Mouse (Mus musculus) spleen, postnatal 10 days (tissue): ENCODE measurements around the gene Pknox2.

Experiments
- DNase-seq, 2 experiments: peaks; one replicate each; pipeline ENCODE4 v3.0.0; 2021 to 2022; ENCODE audit warnings: low spot score in 2 of 2

Pknox2 gene

DNA sequence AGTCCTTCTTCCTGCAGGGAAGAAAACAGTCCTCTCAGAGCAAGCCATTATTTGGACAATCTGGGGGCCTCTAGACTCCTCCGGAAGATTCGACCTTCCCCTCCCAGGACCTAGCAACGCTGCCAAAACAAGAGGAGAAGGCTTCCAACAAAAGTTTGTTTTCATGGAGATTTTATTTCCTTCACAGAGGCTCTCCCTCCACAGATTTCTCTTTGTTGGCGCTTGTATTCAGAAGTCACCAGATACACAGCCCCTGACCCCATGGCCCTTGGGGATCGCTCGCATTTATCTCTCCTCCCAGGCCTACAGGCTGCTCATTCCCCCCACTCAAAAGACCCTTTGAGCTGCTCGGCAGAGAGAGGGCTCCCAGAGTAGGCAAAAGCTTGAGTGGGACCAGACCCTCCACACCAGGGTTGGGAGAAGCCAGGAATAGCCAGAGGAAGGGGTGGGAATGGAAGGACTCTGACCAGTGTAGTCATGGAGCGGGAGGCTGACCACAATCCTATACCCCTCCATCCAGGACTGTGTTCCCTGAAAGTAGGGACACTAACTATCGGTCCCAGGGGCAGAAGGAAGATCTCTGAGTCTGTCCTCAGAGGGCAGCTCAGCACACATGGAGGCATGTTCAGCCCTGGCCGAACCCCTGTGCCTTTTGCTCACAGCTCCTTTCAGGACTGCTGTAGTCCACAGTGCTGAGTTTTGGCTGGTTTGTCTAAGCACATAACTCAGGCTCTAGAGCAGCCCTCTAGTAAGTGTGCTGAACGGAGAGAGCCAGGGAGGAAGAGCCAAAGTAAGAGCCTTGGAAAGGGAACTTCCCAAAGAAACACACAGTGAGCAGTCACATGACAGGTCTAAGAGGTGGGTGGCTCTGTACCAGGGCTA is 45.9 kb downstream of the Pknox2 start:
- no peak for DNase-seq

DNA sequence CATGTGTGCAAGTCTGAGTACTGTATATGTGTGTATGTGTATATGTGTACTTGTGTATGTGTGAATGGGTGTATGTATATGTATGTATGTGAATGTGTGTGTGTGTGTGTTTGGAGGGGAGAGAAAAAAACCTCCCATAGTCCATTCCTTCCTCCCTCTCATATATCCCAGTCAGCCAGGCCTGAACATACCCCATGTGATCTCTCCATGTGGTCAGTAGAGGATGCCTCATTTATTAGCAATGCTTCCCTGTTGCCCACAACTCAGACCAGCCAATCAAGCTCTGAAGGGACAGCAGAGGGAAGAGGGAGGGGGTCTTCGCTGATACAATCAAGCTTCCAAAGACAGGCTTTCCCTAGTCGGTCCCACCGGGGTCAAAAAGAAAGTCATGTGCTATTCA is 47.6 kb downstream of the Pknox2 start:
- no peak for DNase-seq

DNA sequence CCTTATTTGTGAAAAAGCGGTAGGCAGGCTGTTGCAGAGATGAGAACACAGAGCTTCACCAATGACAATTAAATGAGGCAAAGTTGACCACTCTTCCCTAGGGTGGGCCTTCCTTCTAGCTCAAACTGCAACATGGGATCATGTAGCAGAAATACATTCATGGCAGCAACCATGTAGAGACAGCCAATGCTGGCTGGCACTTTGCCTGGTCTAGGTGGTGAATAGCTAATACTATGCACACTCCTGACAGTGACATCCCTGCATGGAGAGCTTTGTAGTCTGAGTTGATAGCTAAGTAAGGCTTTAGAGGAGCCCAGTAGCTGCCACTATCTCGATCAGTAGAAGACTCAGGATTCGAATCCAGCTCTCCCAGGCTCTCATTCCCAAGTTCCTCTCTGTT is 48.6 kb downstream of the Pknox2 start:
- DNase-seq, result no peak

DNA sequence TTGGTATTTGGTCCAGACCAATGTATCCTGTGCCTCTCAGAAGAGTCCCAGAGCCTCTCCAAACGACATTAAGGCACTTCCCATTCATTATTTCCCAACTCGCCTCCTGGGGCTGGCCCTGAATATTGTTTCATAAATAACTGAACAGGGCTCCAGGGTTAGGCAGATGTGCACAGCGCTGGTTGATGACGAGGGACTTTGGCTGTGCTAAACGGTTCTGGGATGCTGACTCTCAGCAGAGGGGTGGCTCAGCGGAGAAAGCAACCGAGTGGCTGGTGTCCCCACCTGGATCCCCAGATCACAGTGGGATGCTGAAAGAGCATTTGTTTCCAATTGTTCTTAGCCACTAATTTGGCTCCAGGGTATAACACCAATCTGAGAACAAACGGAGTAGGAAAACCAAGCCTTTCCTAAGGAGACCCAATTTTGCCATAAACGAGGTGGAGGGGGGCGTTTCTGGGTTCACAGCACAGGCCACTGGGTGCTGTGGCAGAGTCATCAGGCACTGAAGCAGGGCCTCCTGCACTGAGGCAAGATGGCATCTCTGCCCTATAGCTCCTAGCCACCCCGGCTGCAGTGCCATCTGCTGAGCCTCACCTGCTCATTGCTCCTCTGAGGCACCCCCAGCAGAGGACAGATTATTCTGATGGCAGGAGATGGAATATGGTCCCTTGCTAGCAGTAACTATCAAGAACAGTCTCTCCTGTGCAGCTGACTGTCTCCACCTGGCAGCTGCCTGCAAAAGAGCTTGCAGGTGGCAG is 52.8 kb downstream of the Pknox2 start:
- DNase-seq, result no peak

DNA sequence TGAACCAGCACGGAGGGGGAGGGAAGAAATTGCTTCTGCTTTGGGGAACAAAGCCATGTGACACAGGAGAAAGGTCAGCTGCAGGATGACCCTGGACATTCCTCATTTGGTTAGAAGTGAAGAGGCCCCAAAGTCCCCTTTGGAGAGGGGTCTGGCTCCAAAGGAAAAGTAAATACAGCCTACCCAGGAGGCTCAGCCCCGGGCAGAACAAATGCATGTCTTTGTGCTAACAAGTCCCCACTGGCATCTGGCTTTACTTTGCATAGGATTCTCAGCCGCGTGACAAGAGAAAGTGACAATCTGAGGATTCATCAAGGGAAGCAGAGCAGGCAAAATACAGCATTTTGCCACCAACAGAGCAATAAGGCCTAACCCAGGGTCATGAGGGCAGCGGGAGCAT is 54.1 kb downstream of the Pknox2 start:
- no peak for DNase-seq

DNA sequence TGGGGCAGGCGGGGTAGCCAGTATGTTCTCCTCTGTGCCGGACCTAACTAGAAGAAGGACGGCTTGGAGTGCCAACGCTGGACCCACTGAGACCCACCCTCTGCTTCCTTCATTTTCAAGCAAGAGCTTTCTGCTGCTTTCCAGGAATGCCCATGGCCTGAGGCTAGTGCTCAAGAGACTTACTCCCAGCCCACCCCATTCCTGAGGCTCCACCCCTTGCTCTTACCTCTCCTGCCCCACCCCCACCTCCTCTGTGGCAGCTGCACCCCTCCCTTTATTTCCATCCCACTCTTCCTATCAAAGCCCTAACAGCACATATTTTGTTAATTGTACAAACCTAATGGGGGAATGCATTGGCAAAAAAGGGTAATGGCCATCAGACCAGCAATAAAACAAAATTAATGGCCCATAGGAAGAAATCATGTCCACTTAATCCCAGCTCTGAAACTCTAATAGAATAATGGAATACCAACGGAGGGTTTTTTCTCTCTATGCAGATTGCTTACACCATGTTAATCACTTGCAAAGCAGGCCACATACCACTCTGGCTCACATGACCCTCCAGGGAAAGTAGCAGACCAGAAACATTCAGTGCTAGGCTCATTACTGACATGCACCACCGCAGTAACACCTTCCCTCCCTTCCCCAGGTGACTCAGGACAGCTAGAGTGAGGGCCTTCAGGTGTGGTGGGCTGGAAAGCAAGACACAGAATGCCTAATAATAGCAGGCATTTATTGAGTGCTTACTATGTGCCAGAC is 57.1 kb downstream of the Pknox2 start:
- DNase-seq, result no peak

DNA sequence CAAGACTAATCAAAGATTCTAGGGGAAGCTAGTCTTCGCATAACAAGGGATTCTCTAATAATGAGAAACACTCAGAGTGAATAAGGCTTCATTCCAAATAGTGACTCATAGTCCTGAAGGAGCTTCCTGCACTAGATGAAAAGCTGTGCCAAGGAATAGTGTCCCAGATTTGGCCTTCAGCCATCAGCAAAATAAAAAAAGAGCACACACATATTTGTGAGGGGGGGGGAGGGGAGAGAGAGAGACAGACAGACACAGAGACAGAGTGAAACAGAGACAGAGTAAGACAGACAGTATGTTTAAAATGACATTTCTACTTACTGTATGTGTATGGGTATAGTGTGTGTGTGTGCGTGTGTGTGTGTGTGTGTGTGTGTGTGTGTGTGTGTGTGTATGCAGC is 61.8 kb downstream of the Pknox2 start:
- DNase-seq, result no peak

DNA sequence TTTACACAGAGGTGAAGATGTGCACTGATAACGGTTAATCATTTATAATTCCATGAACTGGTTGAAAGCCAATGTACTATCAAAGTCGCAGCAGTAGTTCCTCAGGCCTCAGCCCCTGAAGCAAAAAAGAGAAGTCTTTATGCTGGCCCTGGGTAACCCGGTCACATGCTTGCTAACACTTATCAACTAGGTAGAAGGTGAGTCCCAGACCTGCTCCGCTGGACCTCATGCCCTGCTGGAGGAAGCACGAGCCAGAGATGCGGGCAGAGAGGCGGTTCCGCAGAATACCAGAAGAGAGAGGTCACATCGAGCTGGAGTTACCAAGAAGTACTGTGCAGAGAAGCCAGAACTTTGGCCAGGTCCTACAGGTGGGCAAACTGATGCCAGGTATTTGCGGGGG is 65.0 kb downstream of the Pknox2 start:
- no peak for DNase-seq

DNA sequence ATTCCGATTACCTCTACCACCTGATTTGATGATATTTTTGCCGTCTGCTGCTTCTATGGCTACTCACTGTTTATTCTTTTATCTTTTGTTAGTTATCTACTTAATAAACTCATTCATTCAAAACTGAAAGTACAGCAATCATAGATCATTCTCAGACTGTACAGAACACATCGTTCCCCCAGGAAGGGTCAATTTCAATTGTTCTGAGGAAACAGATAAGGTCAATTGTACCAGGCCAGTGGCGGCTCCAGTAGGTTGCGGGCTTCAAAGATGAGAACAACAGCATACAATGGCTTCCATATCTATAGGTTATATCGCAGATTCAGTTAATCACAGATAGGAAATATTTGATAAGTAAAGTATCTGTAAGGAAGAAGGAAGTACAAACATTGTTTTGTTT is 66.9 kb downstream of the Pknox2 start:
- DNase-seq, result no peak

DNA sequence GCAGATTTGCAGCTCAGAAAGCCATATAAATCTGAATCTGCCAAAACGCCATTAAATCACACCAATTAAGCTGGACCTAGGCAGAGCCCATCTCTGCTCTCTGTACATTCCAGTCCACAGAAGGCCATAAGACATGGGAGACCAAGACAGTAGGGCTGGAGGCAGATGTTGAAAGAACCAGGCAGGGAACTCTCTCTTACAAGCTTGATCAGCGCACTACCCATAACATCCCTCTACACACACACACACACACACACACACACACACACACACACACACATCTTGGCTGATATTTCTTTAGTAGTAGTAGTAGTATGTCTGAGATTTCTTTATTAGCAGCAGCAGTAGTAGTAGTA is 70.2 kb downstream of the Pknox2 start:
- no peak for DNase-seq

DNA sequence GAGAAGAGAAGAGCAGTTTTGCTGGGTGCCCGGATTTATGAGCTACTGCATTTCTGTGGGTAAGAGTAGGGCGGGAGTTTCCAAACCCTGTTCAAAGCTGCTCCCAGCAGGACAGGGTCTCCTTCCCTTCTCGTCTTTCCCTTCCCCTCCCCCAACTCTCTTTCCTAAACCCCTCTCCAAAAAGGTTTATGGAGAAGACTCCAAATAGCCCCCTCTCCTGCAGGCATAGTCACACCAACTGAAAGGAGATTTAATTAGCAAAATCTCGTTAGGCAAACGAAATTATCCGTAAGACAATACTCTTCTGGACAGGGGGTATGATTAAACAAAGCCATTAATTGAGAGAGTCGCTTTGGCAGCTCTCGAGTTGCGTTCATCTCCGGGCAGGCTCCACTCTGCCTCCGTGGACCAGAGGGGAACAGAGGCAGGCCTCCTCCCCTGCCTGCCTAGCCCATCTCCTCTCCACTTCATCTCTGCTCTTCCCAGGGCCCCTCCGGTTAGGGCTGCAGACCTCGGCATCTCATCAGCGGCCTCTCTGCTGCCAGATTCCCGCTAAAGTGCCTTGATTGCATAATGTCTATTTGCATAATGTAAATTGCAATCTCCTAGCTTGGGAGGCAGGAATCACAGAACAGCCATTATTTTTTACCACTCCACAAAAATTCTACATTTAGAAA is 70.7 kb downstream of the Pknox2 start:
- DNase-seq, result no peak

DNA sequence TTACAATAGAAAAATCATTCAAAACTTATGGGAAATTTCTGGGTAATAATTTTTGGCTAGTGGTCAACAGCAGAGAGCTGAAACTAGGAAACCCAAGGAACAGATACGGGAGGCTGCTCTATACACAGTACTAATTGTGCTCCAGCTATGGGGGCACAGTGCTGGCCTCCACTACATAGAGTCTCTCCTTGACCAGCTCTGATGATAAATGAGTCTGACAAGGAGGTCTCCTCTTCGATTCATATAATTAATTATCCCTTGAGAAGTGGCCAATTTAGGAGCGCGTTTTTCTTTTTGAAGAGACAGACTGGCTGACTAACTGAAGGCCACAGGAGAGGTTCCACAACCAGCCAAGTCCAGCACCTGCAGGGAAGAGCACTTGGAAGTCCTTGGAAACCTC is 71.3 kb downstream of the Pknox2 start:
- DNase-seq, result no peak

DNA sequence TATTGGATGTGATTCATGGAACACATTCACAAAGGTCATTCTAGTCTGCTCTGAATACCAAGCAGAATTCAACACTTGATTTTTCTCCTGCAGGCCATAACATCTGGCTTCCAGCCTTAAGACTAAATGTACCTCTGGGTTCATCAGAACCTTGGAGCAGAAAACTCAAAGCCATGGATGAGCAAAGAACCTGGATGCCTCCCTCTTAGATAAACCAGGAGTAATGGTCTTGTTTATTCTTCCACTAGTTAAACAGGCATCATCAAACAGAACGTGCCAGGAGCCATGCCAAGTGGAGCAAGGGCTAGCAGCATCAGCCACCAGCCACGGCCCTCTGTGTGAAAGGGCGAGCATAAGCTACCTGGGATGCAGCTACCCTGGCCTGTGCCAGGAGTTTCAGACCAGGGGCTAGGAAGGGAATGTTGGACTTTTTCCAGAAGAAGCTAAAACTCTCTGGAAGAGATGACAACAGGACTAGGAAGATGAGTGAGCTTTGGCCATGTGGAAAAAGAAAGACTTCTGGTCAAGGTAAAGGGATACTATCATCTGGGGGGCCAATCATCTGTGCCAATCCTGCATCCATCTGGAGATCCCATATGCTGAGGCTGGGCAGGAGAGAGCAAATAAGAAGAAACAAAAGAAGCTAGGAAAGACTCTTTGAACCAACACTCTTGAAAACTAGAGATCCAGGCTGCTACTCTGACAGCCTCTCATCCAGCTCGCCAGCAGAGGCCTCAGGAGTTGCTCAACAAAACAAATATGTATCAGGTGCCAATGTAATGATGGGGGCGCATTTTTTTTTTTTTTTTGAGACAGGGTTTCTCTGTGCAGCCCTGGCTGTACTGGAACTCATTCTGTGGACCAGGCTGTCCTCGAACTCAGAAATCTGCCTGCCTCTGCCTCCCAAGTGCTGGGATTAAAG is 77.6 kb downstream of the Pknox2 start:
- no peak for DNase-seq

DNA sequence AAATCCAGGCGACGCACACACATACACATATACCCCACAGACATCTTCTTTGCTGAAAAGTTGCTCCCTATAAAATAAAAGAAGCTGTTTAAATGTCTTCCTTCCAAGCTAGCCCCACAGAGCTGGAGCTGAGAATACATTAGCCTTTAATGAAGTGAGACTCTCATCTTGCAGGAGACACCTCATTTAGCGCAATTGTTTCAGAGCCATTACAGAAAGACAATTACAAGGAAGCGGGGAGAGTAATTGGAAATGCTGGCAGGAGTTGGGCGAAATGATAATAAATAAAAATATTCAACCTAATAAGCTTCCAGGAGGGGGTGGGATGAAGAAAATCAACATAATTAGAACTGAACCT is 79.8 kb downstream of the Pknox2 start:
- DNase-seq, result no peak

DNA sequence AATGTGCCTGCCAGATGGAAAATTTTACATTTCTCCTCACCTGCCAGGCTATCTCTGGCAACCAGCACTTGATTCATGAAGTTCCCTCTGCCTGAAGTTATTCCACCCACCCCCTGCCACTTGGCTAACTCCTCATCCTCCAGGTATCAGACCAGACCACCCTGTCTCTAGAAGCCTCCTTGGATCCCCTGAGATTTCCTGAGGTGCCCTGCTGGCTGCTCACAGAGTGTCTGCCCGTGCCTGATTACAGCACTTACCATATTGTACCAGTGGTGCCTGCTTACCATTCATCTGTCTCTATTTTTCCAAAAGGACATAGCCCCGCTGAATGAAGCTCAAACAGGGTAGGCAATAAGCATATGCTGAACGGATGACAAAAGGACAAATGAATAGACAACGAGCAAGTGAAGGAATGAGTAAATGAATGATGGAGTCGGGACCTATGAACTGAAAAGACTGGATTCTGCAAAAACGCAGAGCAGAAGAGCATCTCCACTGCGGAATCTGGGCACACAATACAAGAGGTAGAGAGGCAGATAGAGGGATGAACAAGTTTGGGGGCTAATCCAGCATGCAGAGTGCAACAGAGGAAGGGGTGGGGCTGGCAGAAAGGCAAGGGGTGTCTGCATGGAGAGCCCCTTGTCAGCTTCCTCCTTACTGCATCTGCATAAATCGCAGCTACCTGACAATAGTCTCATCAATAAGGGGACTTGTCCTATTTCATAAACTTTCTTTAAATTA is 80.3 kb downstream of the Pknox2 start:
- no peak for DNase-seq

DNA sequence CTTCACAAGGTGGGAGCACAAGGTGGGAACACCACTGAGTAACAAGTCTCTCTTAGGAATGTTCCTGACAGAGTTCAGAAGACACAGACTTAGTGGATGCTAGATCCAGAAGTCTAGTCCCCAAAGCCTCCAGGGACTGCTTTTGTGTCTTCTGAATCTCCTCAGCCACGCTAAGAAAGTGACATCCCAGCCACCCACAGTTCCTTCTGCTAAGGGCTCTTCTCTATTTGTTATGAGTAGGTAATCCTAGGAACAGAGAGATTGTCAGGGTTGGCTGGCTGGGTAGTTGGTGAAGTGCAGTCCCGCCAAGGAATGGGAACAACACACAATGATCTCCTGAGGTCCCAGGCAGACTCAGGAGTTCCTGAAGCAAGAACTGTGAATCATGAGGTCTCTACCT is 85.6 kb downstream of the Pknox2 start:
- DNase-seq, result no peak

DNA sequence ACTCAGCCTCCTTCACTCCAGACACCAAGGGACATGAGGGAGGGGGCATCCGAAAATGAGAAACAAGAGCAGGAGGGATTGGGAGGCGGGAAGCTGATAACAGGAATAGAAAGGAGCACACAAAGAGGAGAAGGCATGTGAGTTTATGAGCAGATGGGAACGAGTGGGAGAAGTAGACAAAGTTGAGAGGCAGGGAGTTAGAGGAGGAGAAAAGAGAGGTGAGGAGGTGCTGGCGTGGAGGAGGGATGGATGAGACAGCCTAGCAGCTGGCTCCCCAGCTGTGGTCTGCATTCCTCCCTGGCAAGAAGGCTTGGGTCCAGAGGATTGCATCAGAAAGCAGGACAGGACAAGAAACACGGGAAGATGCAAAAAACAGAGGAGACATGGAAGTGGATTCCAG is 92.5 kb downstream of the Pknox2 start:
- DNase-seq, result no peak

DNA sequence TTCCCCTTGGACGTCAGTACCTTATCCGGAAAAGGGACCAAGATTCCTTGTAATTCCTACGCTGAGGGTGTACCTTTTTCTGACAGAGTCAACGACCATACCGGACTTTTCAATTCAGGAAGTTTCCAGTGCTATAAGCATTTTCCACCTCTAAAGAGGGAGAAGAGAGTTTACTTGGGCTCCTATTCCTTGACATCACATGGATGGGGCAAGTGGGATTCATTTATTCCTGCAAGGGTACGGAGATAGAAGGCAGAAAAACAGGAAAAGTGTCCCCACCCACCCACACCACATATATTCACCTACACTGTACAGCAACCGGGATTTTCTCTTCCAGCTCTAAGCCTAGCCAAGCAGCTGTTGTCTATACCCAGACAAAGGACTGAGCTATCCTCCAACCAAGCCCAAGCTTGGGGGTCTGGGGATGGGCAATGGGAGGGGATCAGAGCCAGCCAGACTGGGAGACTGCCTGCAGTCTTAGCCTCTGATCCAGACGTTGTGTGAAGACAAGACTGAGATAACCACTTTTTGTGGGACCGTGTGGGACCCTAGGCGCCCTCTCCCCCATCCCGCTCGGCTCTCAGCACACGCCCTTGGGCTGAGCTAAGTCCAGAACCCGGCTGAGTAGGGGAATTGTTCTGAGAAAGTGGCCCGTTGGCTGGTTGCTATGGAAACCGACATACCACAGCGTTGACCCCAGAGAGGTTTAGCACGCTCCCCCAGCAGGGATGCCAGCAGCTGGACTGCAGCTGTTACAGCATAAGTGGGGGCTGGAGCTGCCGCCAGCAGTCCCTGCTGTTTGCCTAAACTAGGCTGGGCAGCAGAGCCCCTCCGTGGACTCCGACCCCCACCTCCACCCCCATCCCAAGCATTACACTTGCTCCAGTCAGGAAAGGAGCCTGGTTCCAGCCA is 93.3 kb downstream of the Pknox2 start:
- peak in 1 of 2 experiments; percentile 16 for DNase-seq

DNA sequence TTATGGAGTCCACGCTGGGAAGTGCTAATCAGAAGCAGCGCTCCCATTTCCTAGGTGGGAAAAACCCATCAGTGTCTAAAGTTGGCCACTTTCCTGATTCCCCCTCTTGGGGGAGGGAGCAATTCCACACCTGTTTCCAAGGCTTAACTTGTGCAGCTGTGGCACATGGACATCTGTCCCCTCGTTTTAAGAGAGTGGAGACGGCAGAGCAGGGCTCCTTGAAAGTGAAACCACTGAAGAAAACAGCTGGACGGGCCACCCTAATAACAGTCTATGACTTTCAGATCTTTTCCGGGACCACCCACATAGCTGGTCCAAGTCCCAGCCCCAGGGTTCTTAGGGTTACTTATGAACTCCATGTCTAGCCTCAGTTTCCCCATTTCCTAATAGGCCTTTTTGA is 94.2 kb downstream of the Pknox2 start:
- DNase-seq, result no peak
